8 mouse cellular contexts compared by ENCODE assay signal in genomic region chr6:67266159-67266657, GRCm38 (mm10). TPM values are rescaled to one million over a fixed set of nuclear protein-coding genes. Genes with fewer than 3 reads are reported as not detected.
DNase-seq lines count a peak whose midpoint lies in the region; ATAC-seq and TF ChIP-seq lines count a peak whose summit lies in the region.

No protein-coding gene starts in this region.

- peak overlapping the region; percentile 100 for H3K4me3 ChIP-seq in heart, embryonic 11.5 days (ENCODE audit: low read depth, low read length)
- H3K4me3 ChIP-seq in C2C12 (ENCODE audit: insufficient read depth, poor library complexity, severe bottlenecking): peak overlapping the region; percentile 45
- peak overlapping the region; percentile 100 for H3K4me3 ChIP-seq in limb, embryonic 12.5 days (replicated peaks)
- peak overlapping the region; percentile 100 for H3K4me3 ChIP-seq in midbrain, embryonic 16.5 days (ENCODE audit: low read depth, low read length)

- peak overlapping the region; percentile 64 for H3K4me2 ChIP-seq in heart, embryonic 11.5 days
- H3K4me2 ChIP-seq in limb, embryonic 12.5 days: peak overlapping the region; percentile 67
- H3K4me2 ChIP-seq in midbrain, embryonic 16.5 days (ENCODE audit: low read length): peak overlapping the region; percentile 80

- no peak for TF ChIP-seq CTCF in C2C12 (IDR thresholded peaks at IDR 0.05; ENCODE audit: control insufficient read depth, insufficient read depth, insufficient read length)
- no peak for TF ChIP-seq CTCF in brain, embryonic 14.5 days (IDR thresholded peaks at IDR 0.05; ENCODE audit: borderline replicate concordance, extremely low read depth, insufficient read depth, insufficient read length)

- no peaks in the 10 kb centered on the region for H3K9me3 ChIP-seq in heart, embryonic 11.5 days (replicated peaks; ENCODE audit: control insufficient read depth, low read length)
- H3K9me3 ChIP-seq in limb, embryonic 12.5 days: no peaks in the 10 kb centered on the region
- H3K9me3 ChIP-seq in midbrain, embryonic 16.5 days (replicated peaks; ENCODE audit: control insufficient read depth, low read length, poor library complexity, severe bottlenecking): no peaks in the 10 kb centered on the region

- ATAC-seq in heart, embryonic 11.5 days (replicated peaks; ENCODE audit: insufficient number of reproducible peaks, low FRiP score, low TSS enrichment): peak; percentile 67
- peak; percentile 83; the same call in 1 of the 2 replicates for ATAC-seq in limb, embryonic 12.5 days (ENCODE audit: insufficient number of reproducible peaks, insufficient read depth, low FRiP score, low TSS enrichment, low read depth)
- ATAC-seq in midbrain, embryonic 16.5 days: no peak; the same call in none of the 2 replicates

- peaks cover 2% of the 10 kb centered on the region; the same call in 1 of the 2 replicates for H3K4me1 ChIP-seq in heart, embryonic 11.5 days (ENCODE audit: control insufficient read depth, insufficient read depth, low read length)
- H3K4me1 ChIP-seq in limb, embryonic 12.5 days (replicated peaks): peaks cover 8% of the 10 kb centered on the region; the same call in 1 of the 2 replicates
- peaks cover 14% of the 10 kb centered on the region for H3K4me1 ChIP-seq in midbrain, embryonic 16.5 days (ENCODE audit: control insufficient read depth, insufficient read depth, low read length)

- TF ChIP-seq POLR2A in brain, embryonic 14.5 days (IDR thresholded peaks at IDR 0.05; ENCODE audit: borderline replicate concordance, extremely low read depth, insufficient read depth, insufficient read length, poor library complexity, severe bottlenecking): no peak

- H3K27ac ChIP-seq in heart, embryonic 11.5 days (ENCODE audit: low read depth, low read length): peak overlapping the region; percentile 75
- peak overlapping the region; percentile 91; the same call in 1 of the 2 replicates for H3K27ac ChIP-seq in limb, embryonic 12.5 days
- peak overlapping the region; percentile 48 for H3K27ac ChIP-seq in midbrain, embryonic 16.5 days (ENCODE audit: low read length)

- H3K36me3 ChIP-seq in heart, embryonic 11.5 days (ENCODE audit: control insufficient read depth, insufficient read depth, low read length): no peaks in the 10 kb centered on the region
- H3K36me3 ChIP-seq in C2C12 (ENCODE audit: control insufficient read depth, insufficient read depth): peaks cover 34% of the 10 kb centered on the region
- no peaks in the 10 kb centered on the region for H3K36me3 ChIP-seq in limb, embryonic 12.5 days
- H3K36me3 ChIP-seq in midbrain, embryonic 16.5 days (ENCODE audit: control insufficient read depth, insufficient read depth, low read length): no peaks in the 10 kb centered on the region

- H3ac ChIP-seq in C2C12 (ENCODE audit: control insufficient read depth, insufficient read length, low read depth): peak overlapping the region; percentile 62

- no peaks in the 10 kb centered on the region for H3K27me3 ChIP-seq in heart, embryonic 11.5 days (ENCODE audit: control insufficient read depth, insufficient read depth, low read length)
- no peaks in the 10 kb centered on the region for H3K27me3 ChIP-seq in C2C12 (ENCODE audit: control insufficient read depth, insufficient read depth, insufficient read length)
- no peaks in the 10 kb centered on the region for H3K27me3 ChIP-seq in limb, embryonic 12.5 days
- no peaks in the 10 kb centered on the region for H3K27me3 ChIP-seq in midbrain, embryonic 16.5 days (ENCODE audit: control insufficient read depth, insufficient read depth, low read depth, low read length)

- H3K79me2 ChIP-seq in C2C12 (ENCODE audit: control insufficient read depth, insufficient read depth): peaks cover 45% of the 10 kb centered on the region

- under 1% methylated on average over 23 of the region's 23 CpGs for WGBS in heart, embryonic 11.5 days (ENCODE audit: insufficient replicate concordance)
- WGBS in limb, embryonic 12.5 days: under 1% methylated on average over 23 of the region's 23 CpGs
- WGBS in midbrain, embryonic 16.5 days: under 1% methylated on average over 23 of the region's 23 CpGs

- H3K79me3 ChIP-seq in C2C12 (ENCODE audit: low read depth): peaks cover 43% of the 10 kb centered on the region

- no peak for DNase-seq in heart, postnatal 4 days
- DNase-seq in brain, embryonic 14.5 days (ENCODE audit: low read depth): peak; percentile 63
- DNase-seq in frontal cortex, adult 2 months (ENCODE audit: extremely low spot score in 1 of 2, low spot score in 1 of 2): peak; percentile 8 to 23
- no peak for DNase-seq in ovary, postnatal 36 days (ENCODE audit: low spot score)

- peak overlapping the region; percentile 72 for H3K9ac ChIP-seq in heart, embryonic 11.5 days (ENCODE audit: low read depth, low read length)
- peak overlapping the region; percentile 48 for H3K9ac ChIP-seq in limb, embryonic 12.5 days (replicated peaks)
- peak overlapping the region; percentile 45 for H3K9ac ChIP-seq in midbrain, embryonic 16.5 days (ENCODE audit: low read depth, low read length)

TF ChIP-seq in C2C12, 6 proteins besides CTCF, POLR2A, EP300 and RAD21:
- TF ChIP-seq MYOD1 (IDR thresholded peaks at IDR 0.05; ENCODE audit: control insufficient read depth, insufficient read length, low read depth) (no peak), USF1 (IDR thresholded peaks at IDR 0.05; ENCODE audit: low read depth) (no peak), CEBPB (IDR thresholded peaks at IDR 0.05; ENCODE audit: low read depth) (no peak), MYOG (IDR thresholded peaks at IDR 0.05; ENCODE audit: control insufficient read depth, extremely low read depth, insufficient read length) (no peak), FOSL1 (IDR thresholded peaks at IDR 0.05; ENCODE audit: insufficient read depth, low read length, poor library complexity, severe bottlenecking) (no peak), MAX (IDR thresholded peaks at IDR 0.05) (no peak)

RNA-seq across cellular contexts. Expression of gene Serbp1, which starts 28.2 kb away (rescaled TPM):
- 447 and 449 TPM in 2 replicates for polyA plus RNA-seq in heart, embryonic 11.5 days (2014; fragmentation: Nextera tagmentation; extraction: Ambion mirVana)
- total RNA-seq in heart, postnatal 4 days (2021): 100 to 1,000 TPM; 311 to 319 TPM
- 541 TPM for polyA plus RNA-seq in C2C12 (2012; fragmentation: generic; extraction: Trizol)
- 229 and 331 TPM in 2 replicates for polyA plus RNA-seq in brain, embryonic 14.5 days (2012; rRNA removed)
- polyA plus RNA-seq in frontal cortex, adult 2 months (2012; rRNA removed): 227 and 240 TPM in 2 replicates
- polyA plus RNA-seq in limb, embryonic 12.5 days (2016; fragmentation: Nextera tagmentation; extraction: Ambion mirVana): 498 and 501 TPM in 2 replicates
- polyA plus RNA-seq in midbrain, embryonic 16.5 days (2015; fragmentation: Nextera tagmentation; extraction: Ambion mirVana): 270 and 283 TPM in 2 replicates

Comparison
In these comparisons a context has a peak if more than half of its experiments do, and no peak if none do; other contexts are left out.
1. H3K4me3 ChIP-seq: peak in every context shown above with its lines; median percentile 100 in heart, embryonic 11.5 days; 100 in limb, embryonic 12.5 days; 100 in midbrain, embryonic 16.5 days; 45 in C2C12.
2. DNase-seq: peak in brain, embryonic 14.5 days (single experiment) and frontal cortex, adult 2 months (2 of 2); none in heart, postnatal 4 days (single experiment) and ovary, postnatal 36 days (single experiment).
3. Peak in every context shown above with its lines, with median percentiles within 50 percentile points of each other: H3K27ac ChIP-seq, H3K4me2 ChIP-seq and H3K9ac ChIP-seq.